Mouse (Mus musculus) liver, postnatal 0 days (tissue): ENCODE data around the gene Atp11a.

Source experiments
- CTCF ChIP-seq: sonication (generic); IDR thresholded peaks from 2 replicates; pipeline ENCODE4 v1.5.1; 2016; ENCODE audit warnings: antibody characterized with exemption, low read depth
- EP300 ChIP-seq: IDR thresholded peaks from 2 replicates; pipeline ENCODE4 v1.6.1; 2016; ENCODE audit warnings: antibody characterized with exemption, low read depth, mild to moderate bottlenecking

DNA sequence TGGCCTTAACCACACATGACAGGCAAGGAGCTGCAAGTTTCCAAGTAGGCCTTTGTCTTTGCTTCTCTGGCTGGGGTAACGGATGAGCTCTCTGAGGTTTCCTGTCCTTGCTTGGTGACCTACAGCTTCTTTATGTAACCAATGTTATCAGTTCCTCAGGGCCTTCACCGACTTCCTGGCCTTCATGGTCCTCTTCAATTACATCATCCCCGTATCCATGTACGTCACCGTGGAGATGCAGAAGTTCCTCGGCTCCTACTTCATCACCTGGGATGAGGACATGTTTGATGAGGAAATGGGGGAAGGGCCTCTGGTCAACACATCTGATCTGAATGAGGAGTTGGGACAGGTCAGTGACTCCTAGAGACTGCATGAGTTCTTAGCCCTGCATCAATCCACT, 71.5 kb downstream of the Atp11a start:
- no peak for TF ChIP-seq CTCF
- TF ChIP-seq EP300: no peak
